Mouse (Mus musculus) kidney, embryonic 16.5 days (tissue): ENCODE results near the gene Mymk. TPM values are rescaled to one million over a fixed set of nuclear protein-coding genes. Genes with fewer than 3 reads are reported as not detected.

ENCODE experiments used
- ATAC-seq: fragments of 200-750 bp; cut with Nextera tagmentation; 2 replicates; pipeline ENCODE4 v1.8.0; 2017; ENCODE audit warnings: moderate TSS enrichment; ENCODE audit not compliant: low FRiP score, low TSS enrichment
- H3K27ac ChIP-seq: fragments of 300-500 bp; sonication (generic); 2 replicates; pipeline ENCODE4 v1.5.1; 2014; ENCODE audit warnings: low read length
- H3K27me3 ChIP-seq: fragments of 300-500 bp; sonication (generic); 2 replicates; pipeline ENCODE4 v1.6.1; 2014; ENCODE audit warnings: low read length, control low read depth, mixed read lengths; ENCODE audit not compliant: insufficient read depth
- H3K36me3 ChIP-seq: fragments of 300-500 bp; sonication (generic); 2 replicates; pipeline ENCODE4 v1.6.1; 2014; ENCODE audit warnings: low read length, control low read depth, mixed read lengths; ENCODE audit not compliant: insufficient read depth
- H3K4me1 ChIP-seq: fragments of 300-500 bp; sonication (generic); 2 replicates; pipeline ENCODE4 v1.6.1; 2014; ENCODE audit warnings: low read length, control low read depth, mixed read lengths; ENCODE audit not compliant: insufficient read depth
- H3K4me2 ChIP-seq: fragments of 300-500 bp; sonication (generic); replicated peaks from 2 replicates; pipeline ENCODE4 v1.6.1; 2014; ENCODE audit warnings: low read depth, low read length
- H3K4me3 ChIP-seq: fragments of 300-500 bp; sonication (generic); 2 replicates; pipeline ENCODE4 v1.5.1; 2014; ENCODE audit warnings: mild to moderate bottlenecking, low read length
- H3K9ac ChIP-seq: fragments of 300-500 bp; sonication (generic); replicated peaks from 2 replicates; pipeline ENCODE4 v1.6.1; 2014; ENCODE audit warnings: low read length
- H3K9me3 ChIP-seq: fragments of 300-500 bp; sonication (generic); 2 replicates; pipeline ENCODE4 v1.6.1; 2016; ENCODE audit warnings: low read length, control low read depth
- WGBS: fragments of 180-500 bp; shearing (Covaris S2); extraction: QIAGEN DNeasy Blood & Tissue Kit; methylation state at CpG from one replicate; pipeline ENCODE4 v1.1.7; 2014; 5-methylcytosine and 5-hydroxymethylcytosine counted together
- polyA plus RNA-seq: library from polyadenylated mRNA; unstranded; fragments of >200 nt; fragmentation: Nextera tagmentation; extraction: Ambion mirVana; gene quantifications from 2 replicates; pipeline ENCODE4 v1.2.1, GENCODE M21; 2015

The Mymk gene
- polyA plus RNA-seq, 1 experiment from 2014 or later = 1.6 TPM

- Histone ChIP-seq H3K4me1 (peaks cover 23% of the 10 kb centered on the region), H3K9ac (no peak overlapping the region), H3K27ac (no peak overlapping the region), H3K4me3 (no peak overlapping the region), H3K9me3 (no peaks in the 10 kb centered on the region), H3K27me3 (no peaks in the 10 kb centered on the region), H3K4me2 (no peak overlapping the region), H3K36me3 (no peaks in the 10 kb centered on the region)
- 17% methylated on average over 8 of the region's 8 CpGs for WGBS
- 0 out of 2 replicates have a peak, but pooled peaks have one; percentile 36 for ATAC-seq
Measured at GRCm38 (mm10) chr2:27084963-27085362, 13.0 kb upstream of the Mymk start.

GRCm38 (mm10) chr2:27083761-27084475 is 11.9 kb upstream of the Mymk start:
- Histone ChIP-seq H3K27me3 (no peaks in the 10 kb centered on the region), H3K4me1 (peaks cover 33% of the 10 kb centered on the region), H3K4me3 (no peak overlapping the region), H3K36me3 (no peaks in the 10 kb centered on the region), H3K27ac (no peak overlapping the region), H3K4me2 (no peak overlapping the region), H3K9ac (no peak overlapping the region), H3K9me3 (no peaks in the 10 kb centered on the region)
- ATAC-seq = no peak
- 49% methylated on average over 12 of the region's 12 CpGs for WGBS

- no peak for ATAC-seq
- H3K36me3 ChIP-seq = no peaks in the 10 kb centered on the region
- H3K9me3 ChIP-seq = no peaks in the 10 kb centered on the region
- peak overlapping the region; percentile 1; the same call in 1 of the 2 replicates for H3K4me2 ChIP-seq
- H3K4me3 ChIP-seq = no peak overlapping the region
- WGBS = 51% methylated on average over 2 of the region's 2 CpGs
- H3K4me1 ChIP-seq = peaks cover 35% of the 10 kb centered on the region
- no peak overlapping the region for H3K27ac ChIP-seq
- H3K27me3 ChIP-seq = peaks cover 7% of the 10 kb centered on the region
- no peak overlapping the region for H3K9ac ChIP-seq
Measured at GRCm38 (mm10) chr2:27079649-27080048, 7.7 kb upstream of the Mymk start.

GRCm38 (mm10) chr2:27079152-27079584 is 7.2 kb upstream of the Mymk start, which contains the start of gene Adamtsl2:
TSS of gene Adamtsl2 (plus strand) at chr2:27079379.
- Histone ChIP-seq H3K9me3 (no peaks in the 10 kb centered on the region), H3K4me3 (no peak within 1 kb of the TSS), H3K4me2 (peak within 1 kb of the TSS; percentile 1; the same call in 1 of the 2 replicates), H3K27me3 (peaks cover 7% of the 10 kb centered on the region), H3K4me1 (peaks cover 34% of the 10 kb centered on the region), H3K27ac (no peak within 1 kb of the TSS), H3K9ac (peak within 1 kb of the TSS; percentile 9; the same call in 1 of the 2 replicates), H3K36me3 (no peaks in the 10 kb centered on the region)
- ATAC-seq = peak; percentile 77
- WGBS = under 1% methylated on average over 10 of the region's 10 CpGs

- H3K9ac ChIP-seq = peak overlapping the region; percentile 9; the same call in 1 of the 2 replicates
- no peak overlapping the region for H3K4me3 ChIP-seq
- H3K4me2 ChIP-seq = no peak overlapping the region
- H3K36me3 ChIP-seq = no peaks in the 10 kb centered on the region
- 53% methylated on average over 2 of the region's 2 CpGs for WGBS
- H3K27me3 ChIP-seq = peaks cover 7% of the 10 kb centered on the region
- H3K9me3 ChIP-seq = no peaks in the 10 kb centered on the region
- ATAC-seq = no peak
- no peak overlapping the region for H3K27ac ChIP-seq
- peaks cover 29% of the 10 kb centered on the region for H3K4me1 ChIP-seq
Measured at GRCm38 (mm10) chr2:27078312-27078711, 6.3 kb upstream of the Mymk start.

GRCm38 (mm10) chr2:27077655-27078244 is 5.8 kb upstream of the Mymk start:
- no peaks in the 10 kb centered on the region for H3K9me3 ChIP-seq
- no peak overlapping the region for H3K27ac ChIP-seq
- H3K9ac ChIP-seq = no peak overlapping the region
- H3K4me2 ChIP-seq = no peak overlapping the region
- WGBS = 73% methylated on average over 10 of the region's 10 CpGs
- H3K36me3 ChIP-seq = no peaks in the 10 kb centered on the region
- no peak overlapping the region for H3K4me3 ChIP-seq
- H3K4me1 ChIP-seq = peaks cover 29% of the 10 kb centered on the region
- ATAC-seq = no peak
- peaks cover 7% of the 10 kb centered on the region for H3K27me3 ChIP-seq

GRCm38 (mm10) chr2:27075485-27075884 is 3.5 kb upstream of the Mymk start:
- H3K4me3 ChIP-seq = no peak overlapping the region
- H3K4me1 ChIP-seq = peaks cover 29% of the 10 kb centered on the region
- WGBS = 57% methylated on average over 3 of the region's 3 CpGs
- H3K9ac ChIP-seq = no peak overlapping the region
- ATAC-seq = 0 out of 2 replicates have a peak, but pooled peaks have one; percentile 20
- H3K27ac ChIP-seq = no peak overlapping the region
- H3K36me3 ChIP-seq = no peaks in the 10 kb centered on the region
- H3K27me3 ChIP-seq = peaks cover 7% of the 10 kb centered on the region
- H3K9me3 ChIP-seq = no peaks in the 10 kb centered on the region
- H3K4me2 ChIP-seq = no peak overlapping the region

- Histone ChIP-seq H3K9ac (0 out of 2 replicates have a peak overlapping the region, but pooled peaks have one; percentile 11), H3K4me1 (peaks cover 25% of the 10 kb centered on the region), H3K27me3 (peaks cover 7% of the 10 kb centered on the region), H3K9me3 (no peaks in the 10 kb centered on the region), H3K4me3 (no peak overlapping the region), H3K4me2 (no peak overlapping the region), H3K36me3 (no peaks in the 10 kb centered on the region), H3K27ac (no peak overlapping the region)
- ATAC-seq = no peak
- 61% methylated on average over 4 of the region's 4 CpGs for WGBS
Measured at GRCm38 (mm10) chr2:27074804-27075203, 2.8 kb upstream of the Mymk start.

GRCm38 (mm10) chr2:27073407-27073806 is 1.4 kb upstream of the Mymk start:
- no peak overlapping the region for H3K9ac ChIP-seq
- H3K27ac ChIP-seq = no peak overlapping the region
- H3K27me3 ChIP-seq = peaks cover 7% of the 10 kb centered on the region
- H3K36me3 ChIP-seq = no peaks in the 10 kb centered on the region
- H3K4me3 ChIP-seq = no peak overlapping the region
- no peaks in the 10 kb centered on the region for H3K9me3 ChIP-seq
- peaks cover 11% of the 10 kb centered on the region for H3K4me1 ChIP-seq
- ATAC-seq = no peak
- 56% methylated on average over 4 of the region's 4 CpGs for WGBS
- H3K4me2 ChIP-seq = no peak overlapping the region

- no peaks in the 10 kb centered on the region for H3K36me3 ChIP-seq
- no peak overlapping the region for H3K4me2 ChIP-seq
- ATAC-seq = no peak
- H3K9ac ChIP-seq = no peak overlapping the region
- H3K27me3 ChIP-seq = no peaks in the 10 kb centered on the region
- H3K9me3 ChIP-seq = no peaks in the 10 kb centered on the region
- 28% methylated on average over 4 of the region's 4 CpGs for WGBS
- peaks cover 8% of the 10 kb centered on the region; the same call in 1 of the 2 replicates for H3K4me1 ChIP-seq
- no peak overlapping the region for H3K27ac ChIP-seq
- H3K4me3 ChIP-seq = no peak overlapping the region
Measured at GRCm38 (mm10) chr2:27071137-27071536, 842 bp downstream of the Mymk start.
